Mouse (Mus musculus): ENCODE data around the gene Ceacam10.

DNA sequence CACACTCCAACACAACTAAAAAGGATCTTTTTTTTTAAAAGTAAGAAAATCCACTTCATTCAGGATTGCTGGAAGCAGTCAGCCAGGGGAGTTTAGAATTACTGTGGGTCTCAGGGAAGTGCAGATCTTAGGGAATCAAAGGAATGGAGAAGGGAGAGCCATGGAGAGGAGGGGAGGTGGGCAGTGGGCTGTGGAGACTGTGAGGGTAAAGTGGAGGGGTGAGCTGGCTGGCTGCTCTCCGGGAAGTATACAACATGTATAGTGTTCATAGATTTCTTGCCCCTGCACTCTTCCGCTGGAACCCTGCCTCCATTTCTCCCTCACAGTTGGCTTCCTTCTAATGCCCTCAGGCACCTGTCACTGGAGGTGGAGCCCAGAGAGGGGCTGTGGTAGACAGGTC, 25.4 kb upstream of the Ceacam10 start:
- no peak for TF ChIP-seq CTCF (IDR thresholded peaks at IDR 0.05; ENCODE audit: low read depth)
- no peak for TF ChIP-seq EP300 (IDR thresholded peaks at IDR 0.05; ENCODE audit: low read depth)
